8 mouse cellular contexts compared by ENCODE assay signal in genomic region chr14:48445984-48446683, GRCm38 (mm10). TPM values are rescaled to one million over a fixed set of nuclear protein-coding genes. Genes with fewer than 3 reads are reported as not detected.
DNase-seq lines count a peak whose midpoint lies in the region; ATAC-seq and TF ChIP-seq lines count a peak whose summit lies in the region.

Gene Tmem260 (plus strand): TSS chr14:48446124.

- H3K4me1 ChIP-seq in ES-E14 (ENCODE audit: control insufficient read depth in 2 of 2, insufficient read depth in 2 of 2, low read length in 2 of 2, poor library complexity in 1 of 2), result peaks cover 0 to 3% of the 10 kb centered on the region in 2 experiments; a peak in 1 of 4 replicates
- H3K4me1 ChIP-seq in forebrain, embryonic 15.5 days, result peaks cover 12% of the 10 kb centered on the region
- no peaks in the 10 kb centered on the region; the same call in 1 of the 2 replicates for H3K4me1 ChIP-seq in lung, adult 2 months (ENCODE audit: control insufficient read depth, insufficient read depth, low read length)

- no peaks in the 10 kb centered on the region for H3K27me3 ChIP-seq in forebrain, embryonic 15.5 days

- ATAC-seq in forebrain, embryonic 15.5 days (replicated peaks), result peak; percentile 98
- ATAC-seq in neutrophil, adult 5-6 weeks (ENCODE audit: extremely low read depth, insufficient number of reproducible peaks, low FRiP score, poor library complexity, severe bottlenecking), result peak; percentile 93

- H3K9ac ChIP-seq in ES-E14 (ENCODE audit: insufficient read depth, low read depth, low read length, poor library complexity, severe bottlenecking), result peak within 1 kb of the TSS; percentile 98
- peak within 1 kb of the TSS; percentile 89 for H3K9ac ChIP-seq in forebrain, embryonic 15.5 days (replicated peaks)

- H3K9me3 ChIP-seq in ES-E14 (ENCODE audit: control insufficient read depth, insufficient read depth, low read depth, low read length), result no peaks in the 10 kb centered on the region
- no peaks in the 10 kb centered on the region for H3K9me3 ChIP-seq in forebrain, embryonic 15.5 days

- H3K36me3 ChIP-seq in ES-E14 (ENCODE audit: control insufficient read depth, insufficient read depth, low read length, poor library complexity, severe bottlenecking), result no peaks in the 10 kb centered on the region
- no peaks in the 10 kb centered on the region for H3K36me3 ChIP-seq in forebrain, embryonic 15.5 days

- H3K27ac ChIP-seq in ES-E14 (ENCODE audit: insufficient read depth, low read depth, low read length, poor library complexity, severe bottlenecking), result peak within 1 kb of the TSS; percentile 83; the same call in 1 of the 2 replicates
- H3K27ac ChIP-seq in forebrain, embryonic 15.5 days (replicated peaks), result peak within 1 kb of the TSS; percentile 92

- H3K4me3 ChIP-seq in ES-E14 (ENCODE audit: insufficient read depth in 1 of 2, low read depth in 1 of 2, low read length in 2 of 2, poor library complexity in 1 of 2, severe bottlenecking in 1 of 2), result peak within 1 kb of the TSS; percentile 77 to 98
- peak within 1 kb of the TSS; percentile 72 for H3K4me3 ChIP-seq in forebrain, embryonic 15.5 days
- H3K4me3 ChIP-seq in lung, adult 2 months (replicated peaks; ENCODE audit: extremely low read depth, low read depth, low read length), result peak within 1 kb of the TSS; percentile 99

- peak; percentile 82; the same call in 1 of the 2 replicates for TF ChIP-seq POLR2A in lung, adult 2 months (IDR thresholded peaks at IDR 0.05; ENCODE audit: borderline replicate concordance, extremely low read depth, low read depth, low read length)

- WGBS in forebrain, embryonic 15.5 days, result under 1% methylated on average over 65 of the region's 69 CpGs
- WGBS in lung, adult 2 months, result under 1% methylated on average over 69 of the region's 69 CpGs

- intact Hi-C loops in heart, postnatal 25 days (cut with DNase I), result loop anchor here (5.0 kb wide), 1 partner anchor 46 kb away; no protein-coding TSS in a partner anchor

- in situ Hi-C loops in ES-E14 (cut with MboI; ENCODE audit: low sequenced_read_pairs in 2 of 2, unreplicated experiment in 2 of 2), result no loop called here

- peak within 1 kb of the TSS; percentile 54 for H3K4me2 ChIP-seq in forebrain, embryonic 15.5 days (replicated peaks)

- peak; percentile 94 for TF ChIP-seq CTCF in lung, adult 2 months (IDR thresholded peaks at IDR 0.05; ENCODE audit: insufficient read depth, low read length)

- peak; percentile 87 for DNase-seq in ES-E14 (ENCODE audit: low read depth, low spot score)
- DNase-seq in cerebellum, adult 11-12 months, result peak; percentile 90
- peak; percentile 82 for DNase-seq in heart, postnatal 25 days (ENCODE audit: low spot score)
- peak; percentile 86 to 96 for DNase-seq in layer of hippocampus, adult 18-20 months (ENCODE audit: low spot score in 2 of 2)
- peak; percentile 92 for DNase-seq in lung, adult 2 months
- peak; percentile 74 to 82 for DNase-seq in thymus, adult 18-20 months

TF ChIP-seq in ES-E14, 5 proteins besides CTCF, POLR2A, EP300 and RAD21:
- no peak for TF ChIP-seq ZNF384 (IDR thresholded peaks at IDR 0.05; ENCODE audit: low read depth, low read length)
- no peak for TF ChIP-seq MAFK (IDR thresholded peaks at IDR 0.05; ENCODE audit: insufficient read depth, low read depth, low read length)

RNA-seq across cellular contexts. Expression of gene Tmem260, which starts in this region (rescaled TPM):
- total RNA-seq in ES-E14 (2012; rRNA removed), result 2.1 and 5.8 TPM in 2 replicates
- 17.7 and 18.3 TPM in 2 replicates for polyA plus RNA-seq in forebrain, embryonic 15.5 days (2015; fragmentation: Nextera tagmentation; extraction: Ambion mirVana)
- 10 to 100 TPM in 1 of 2 experiments, 1 to 10 TPM in 1; 8.4 to 10.3 TPM for total RNA-seq in heart, postnatal 25 days (2021)
- total RNA-seq in layer of hippocampus, adult 18-20 months (2021), result 10 to 100 TPM; 21.9 to 25.9 TPM
- polyA plus RNA-seq in lung, adult 2 months (2012; rRNA removed), result 15.7 and 22.0 TPM in 2 replicates
- 18.4 and 18.6 TPM in 2 replicates for total RNA-seq in neutrophil, adult 5-6 weeks (2017)

Comparison
In these comparisons a context has a peak if more than half of its experiments do, and no peak if none do; other contexts are left out.
1. Peak in every context shown above with its lines: DNase-seq, ATAC-seq, H3K4me3 ChIP-seq and H3K27ac ChIP-seq.